Mouse (Mus musculus): Measurements from ENCODE around the gene Ephb1. TPM values are rescaled to one million over a fixed set of nuclear protein-coding genes. Genes with fewer than 3 reads are reported as not detected.

The Ephb1 gene
- polyA plus RNA-seq, 1 experiment from 2014 or later = 6.5 TPM

DNA sequence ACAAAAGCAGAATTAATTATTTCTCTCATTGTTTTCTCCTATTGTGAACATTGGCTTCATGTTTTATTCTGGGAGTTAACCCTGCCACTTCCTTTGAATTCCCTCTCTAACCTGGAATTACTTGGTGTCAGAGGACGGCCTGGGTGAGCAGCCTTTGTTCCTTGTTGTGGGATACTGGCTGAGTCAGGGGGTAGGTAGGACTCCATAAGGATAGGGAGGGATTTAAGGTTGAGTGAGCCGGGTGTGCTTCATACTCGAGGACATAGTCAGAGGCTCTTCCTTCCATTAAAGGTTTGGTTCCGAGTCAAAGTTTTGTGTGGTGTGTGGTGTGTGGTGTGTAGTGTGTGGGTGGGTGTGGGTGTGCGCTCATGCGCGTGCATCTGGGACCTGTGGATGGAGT, 324.8 kb downstream of the Ephb1 start:
- 74% methylated on average over 7 of the region's 7 CpGs for WGBS
- no peaks in the 10 kb centered on the region for H3K36me3 ChIP-seq
- H3K9me3 ChIP-seq = no peaks in the 10 kb centered on the region
- no peak overlapping the region for H3K9ac ChIP-seq
- no peaks in the 10 kb centered on the region for H3K27me3 ChIP-seq
- H3K4me1 ChIP-seq = no peaks in the 10 kb centered on the region
- H3K27ac ChIP-seq = no peak overlapping the region
- no peak overlapping the region for H3K4me3 ChIP-seq
- ATAC-seq (ENCODE audit: insufficient number of reproducible peaks, insufficient read depth, low FRiP score, low TSS enrichment) = no peak
- H3K4me2 ChIP-seq (replicated peaks) = no peak overlapping the region

DNA sequence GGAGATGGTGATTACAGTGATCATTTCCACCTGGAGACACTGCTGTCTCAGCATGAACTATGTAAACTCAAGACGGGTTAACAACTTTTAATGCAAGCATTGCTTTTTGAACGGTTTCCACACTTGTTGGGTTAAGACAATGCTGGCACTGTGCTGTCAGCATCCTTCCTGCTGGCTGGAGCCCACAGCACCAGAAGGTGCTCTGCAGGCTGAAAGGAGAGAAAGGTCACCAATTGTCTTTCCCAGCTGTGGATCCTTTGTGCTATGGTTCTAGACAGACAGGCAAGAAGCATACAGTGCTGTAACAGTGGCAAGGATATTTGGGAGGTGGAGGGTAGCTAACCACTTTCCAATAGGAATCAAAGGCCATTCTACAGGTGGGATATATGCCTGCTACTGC, 328.4 kb downstream of the Ephb1 start:
- Histone ChIP-seq H3K27ac (no peak overlapping the region), H3K4me1 (no peaks in the 10 kb centered on the region), H3K27me3 (no peaks in the 10 kb centered on the region), H3K9ac (no peak overlapping the region), H3K4me3 (no peak overlapping the region), H3K4me2 (replicated peaks) (no peak overlapping the region), H3K9me3 (no peaks in the 10 kb centered on the region), H3K36me3 (no peaks in the 10 kb centered on the region)
- 28% methylated on average over 2 of the region's 2 CpGs for WGBS
- ATAC-seq (ENCODE audit: insufficient number of reproducible peaks, insufficient read depth, low FRiP score, low TSS enrichment) = no peak

- Histone ChIP-seq H3K36me3 (no peaks in the 10 kb centered on the region), H3K4me3 (no peak overlapping the region), H3K9ac (no peak overlapping the region), H3K4me1 (no peaks in the 10 kb centered on the region), H3K27me3 (no peaks in the 10 kb centered on the region), H3K4me2 (replicated peaks) (no peak overlapping the region), H3K9me3 (peaks cover under 1% of the 10 kb centered on the region; the same call in 1 of the 2 replicates), H3K27ac (no peak overlapping the region)
- ATAC-seq (ENCODE audit: insufficient number of reproducible peaks, insufficient read depth, low FRiP score, low TSS enrichment) = no peak
- WGBS = 90% methylated on average over 6 of the region's 6 CpGs
Observed at GRCm38 (mm10) chr9:102025141-102025540, 329.4 kb downstream of the Ephb1 start.

GRCm38 (mm10) chr9:102015516-102015915, 339.0 kb downstream of the Ephb1 start:
- no peak for ATAC-seq (ENCODE audit: insufficient number of reproducible peaks, insufficient read depth, low FRiP score, low TSS enrichment)
- no peak overlapping the region for H3K27ac ChIP-seq
- no peak overlapping the region for H3K4me3 ChIP-seq
- peaks cover 6% of the 10 kb centered on the region; the same call in 1 of the 2 replicates for H3K9me3 ChIP-seq
- H3K36me3 ChIP-seq = no peaks in the 10 kb centered on the region
- no peak overlapping the region for H3K9ac ChIP-seq
- no peaks in the 10 kb centered on the region for H3K27me3 ChIP-seq
- no peaks in the 10 kb centered on the region for H3K4me1 ChIP-seq
- no peak overlapping the region for H3K4me2 ChIP-seq (replicated peaks)

- ATAC-seq (ENCODE audit: insufficient number of reproducible peaks, insufficient read depth, low FRiP score, low TSS enrichment) = no peak
- H3K4me3 ChIP-seq = no peak overlapping the region
- H3K4me1 ChIP-seq = no peaks in the 10 kb centered on the region
- H3K27ac ChIP-seq = no peak overlapping the region
- no peaks in the 10 kb centered on the region for H3K36me3 ChIP-seq
- H3K27me3 ChIP-seq = no peaks in the 10 kb centered on the region
- 81% methylated on average over 10 of the region's 10 CpGs for WGBS
- no peaks in the 10 kb centered on the region for H3K9me3 ChIP-seq
- no peak overlapping the region for H3K9ac ChIP-seq
- no peak overlapping the region for H3K4me2 ChIP-seq (replicated peaks)
Observed at GRCm38 (mm10) chr9:102007706-102008105, 346.8 kb downstream of the Ephb1 start.

DNA sequence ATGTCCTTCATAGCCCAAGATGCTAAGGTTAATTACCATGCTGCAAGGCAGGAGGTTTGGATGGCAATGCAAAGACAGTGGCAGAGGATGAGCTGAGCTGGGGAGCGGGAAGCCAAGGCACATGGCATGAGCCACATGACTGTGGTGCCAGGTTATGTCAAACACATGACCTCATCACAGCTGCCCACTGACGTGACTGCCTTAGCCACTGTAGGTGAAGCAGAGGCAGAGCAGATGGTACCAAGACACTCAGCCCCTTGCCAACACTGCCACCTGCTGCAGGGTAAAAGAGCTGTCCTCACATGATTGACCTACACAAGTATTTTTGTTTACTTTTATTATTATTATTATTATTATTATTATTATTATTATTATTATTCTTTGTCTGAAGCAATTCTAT, 348.0 kb downstream of the Ephb1 start:
- 65% methylated on average over 2 of the region's 2 CpGs for whole genome bisulfite sequencing
- H3K4me1 ChIP-seq = no peaks in the 10 kb centered on the region
- H3K4me3 ChIP-seq = no peak overlapping the region
- no peaks in the 10 kb centered on the region for H3K9me3 ChIP-seq
- no peak overlapping the region for H3K27ac ChIP-seq
- no peaks in the 10 kb centered on the region for H3K27me3 ChIP-seq
- H3K9ac ChIP-seq = no peak overlapping the region
- H3K36me3 ChIP-seq = no peaks in the 10 kb centered on the region
- H3K4me2 ChIP-seq (replicated peaks) = no peak overlapping the region
- ATAC-seq (ENCODE audit: insufficient number of reproducible peaks, insufficient read depth, low FRiP score, low TSS enrichment) = 0 out of 2 replicates have a peak, but pooled peaks have one; percentile 41

DNA sequence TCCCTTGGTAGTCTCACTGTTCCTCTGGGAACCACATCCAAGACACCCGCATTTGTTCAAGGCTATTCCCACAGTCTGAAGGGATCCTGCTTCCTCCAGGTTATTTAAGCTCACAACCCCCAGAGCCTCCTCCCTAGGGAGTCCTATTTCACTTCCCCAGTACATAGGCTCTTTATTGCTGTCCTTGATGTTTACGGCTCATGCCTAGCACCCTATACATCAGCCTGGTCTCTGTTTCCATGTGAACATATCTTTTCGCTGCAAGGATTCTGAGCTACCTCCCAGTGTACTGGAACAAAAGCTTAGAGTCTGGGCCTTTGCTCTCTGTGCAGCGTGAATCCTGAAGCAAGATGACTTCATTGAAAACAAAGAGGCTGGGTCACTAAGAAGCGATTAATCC, 351.6 kb downstream of the Ephb1 start:
- ATAC-seq (ENCODE audit: insufficient number of reproducible peaks, insufficient read depth, low FRiP score, low TSS enrichment) = no peak
- 69% methylated on average over 5 of the region's 5 CpGs for WGBS

DNA sequence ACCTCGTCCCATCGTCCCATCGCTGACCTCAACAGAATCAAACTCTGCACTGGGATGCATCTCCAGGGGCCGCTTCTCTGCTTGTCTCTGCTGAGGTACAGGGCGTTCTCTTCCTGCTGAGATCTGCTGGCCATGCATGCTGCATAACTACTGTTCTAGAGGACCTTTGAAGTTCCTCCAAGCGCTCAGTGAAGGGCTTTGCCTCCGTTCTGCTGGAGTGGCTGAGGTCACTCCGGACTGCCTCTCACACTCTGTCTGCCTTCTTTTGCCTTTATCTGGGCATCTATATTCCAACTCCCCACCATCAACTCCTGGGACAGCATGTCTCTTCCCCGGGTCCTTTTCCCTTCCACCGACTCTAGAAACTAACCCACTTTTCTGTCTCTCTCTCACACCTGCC, 352.3 kb downstream of the Ephb1 start:
- no peak for ATAC-seq (ENCODE audit: insufficient number of reproducible peaks, insufficient read depth, low FRiP score, low TSS enrichment)

More for the DNA sequence above, 351.6 kb downstream of the Ephb1 start:
- H3K4me1 ChIP-seq = no peaks in the 10 kb centered on the region
- no peaks in the 10 kb centered on the region for H3K27me3 ChIP-seq
- no peak overlapping the region for H3K9ac ChIP-seq
- H3K36me3 ChIP-seq = no peaks in the 10 kb centered on the region
- H3K4me2 ChIP-seq (replicated peaks) = no peak overlapping the region
- no peak overlapping the region for H3K27ac ChIP-seq
- H3K4me3 ChIP-seq = no peak overlapping the region
- H3K9me3 ChIP-seq = no peaks in the 10 kb centered on the region

DNA sequence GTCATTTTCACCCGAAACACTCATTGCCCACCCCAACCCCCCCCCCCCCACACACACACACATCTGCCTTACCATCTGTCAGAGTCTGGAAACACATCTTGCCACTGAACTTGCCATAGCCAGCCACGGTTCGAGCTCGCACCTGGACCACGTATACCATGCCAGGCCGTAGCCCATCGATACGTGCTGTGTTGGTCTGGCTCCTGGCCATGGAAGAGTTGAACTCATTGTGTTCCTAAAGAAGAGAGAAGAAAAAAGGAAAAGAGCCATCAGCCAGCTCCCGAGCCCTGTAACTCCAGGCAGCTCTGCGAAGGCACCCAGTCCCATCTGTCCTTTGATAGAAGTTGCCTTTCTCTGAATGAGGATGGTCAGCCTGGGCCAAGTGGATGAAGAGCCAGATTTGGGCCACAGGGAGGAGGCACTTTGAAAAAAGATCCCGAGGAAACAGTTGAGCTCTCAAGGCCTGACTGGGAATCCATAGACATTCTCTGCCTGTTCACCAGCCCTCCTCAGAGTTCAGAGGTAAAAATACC, 352.8 kb downstream of the Ephb1 start:
- no peaks in the 10 kb centered on the region for H3K9me3 ChIP-seq
- ATAC-seq (ENCODE audit: insufficient number of reproducible peaks, insufficient read depth, low FRiP score, low TSS enrichment) = no peak
- 92% methylated on average over 11 of the region's 11 CpGs for WGBS
- H3K4me1 ChIP-seq = no peaks in the 10 kb centered on the region
- no peak overlapping the region for H3K9ac ChIP-seq
- H3K4me2 ChIP-seq (replicated peaks) = no peak overlapping the region
- no peaks in the 10 kb centered on the region for H3K27me3 ChIP-seq
- no peaks in the 10 kb centered on the region for H3K36me3 ChIP-seq
- H3K4me3 ChIP-seq = no peak overlapping the region
- no peak overlapping the region for H3K27ac ChIP-seq

More for the DNA sequence above, 352.3 kb downstream of the Ephb1 start:
- H3K4me2 ChIP-seq (replicated peaks) = no peak overlapping the region
- no peak overlapping the region for H3K9ac ChIP-seq
- H3K36me3 ChIP-seq = no peaks in the 10 kb centered on the region
- no peaks in the 10 kb centered on the region for H3K9me3 ChIP-seq
- H3K27me3 ChIP-seq = no peaks in the 10 kb centered on the region
- H3K27ac ChIP-seq = no peak overlapping the region
- no peak overlapping the region for H3K4me3 ChIP-seq
- no peaks in the 10 kb centered on the region for H3K4me1 ChIP-seq
- WGBS = 90% methylated on average over 10 of the region's 10 CpGs

- ATAC-seq (ENCODE audit: insufficient number of reproducible peaks, insufficient read depth, low FRiP score, low TSS enrichment) = no peak
- Histone ChIP-seq H3K27ac (no peak overlapping the region), H3K9ac (no peak overlapping the region), H3K4me1 (no peaks in the 10 kb centered on the region), H3K9me3 (no peaks in the 10 kb centered on the region), H3K36me3 (no peaks in the 10 kb centered on the region), H3K27me3 (no peaks in the 10 kb centered on the region), H3K4me2 (replicated peaks) (no peak overlapping the region), H3K4me3 (no peak overlapping the region)
- WGBS = 77% methylated on average over 4 of the region's 4 CpGs
Observed at GRCm38 (mm10) chr9:101999690-102000089, 354.8 kb downstream of the Ephb1 start.

GRCm38 (mm10) chr9:101996771-101997500, 357.6 kb downstream of the Ephb1 start:
- Histone ChIP-seq H3K36me3 (no peaks in the 10 kb centered on the region), H3K27me3 (no peaks in the 10 kb centered on the region), H3K4me3 (no peak overlapping the region), H3K4me1 (no peaks in the 10 kb centered on the region), H3K9me3 (no peaks in the 10 kb centered on the region), H3K9ac (no peak overlapping the region), H3K27ac (no peak overlapping the region), H3K4me2 (replicated peaks) (no peak overlapping the region)
- 83% methylated on average over 16 of the region's 16 CpGs for WGBS
- no peak for ATAC-seq (ENCODE audit: insufficient number of reproducible peaks, insufficient read depth, low FRiP score, low TSS enrichment)

GRCm38 (mm10) chr9:101996183-101996582, 358.3 kb downstream of the Ephb1 start:
- H3K4me3 ChIP-seq = no peak overlapping the region
- WGBS = 76% methylated on average over 7 of the region's 7 CpGs
- H3K27me3 ChIP-seq = no peaks in the 10 kb centered on the region
- H3K9ac ChIP-seq = no peak overlapping the region
- ATAC-seq (ENCODE audit: insufficient number of reproducible peaks, insufficient read depth, low FRiP score, low TSS enrichment) = no peak
- no peaks in the 10 kb centered on the region for H3K4me1 ChIP-seq
- no peaks in the 10 kb centered on the region for H3K9me3 ChIP-seq
- H3K36me3 ChIP-seq = no peaks in the 10 kb centered on the region
- no peak overlapping the region for H3K27ac ChIP-seq
- H3K4me2 ChIP-seq (replicated peaks) = no peak overlapping the region

Data from embryonic facial prominence, embryonic 12.5 days (tissue).